Mouse (Mus musculus) bone marrow macrophage, adult 2 months (primary cell): ENCODE data around the gene Shc2. TPM values are rescaled to one million over a fixed set of nuclear protein-coding genes. Genes with fewer than 3 reads are reported as not detected.
A peak's percentile ranks its signal among the peaks of the same experiment; 100 is the strongest.

ENCODE experiments used
- H3K27ac ChIP-seq: 2 replicates; pipeline ENCODE4 v1.5.1; 2012; ENCODE audit warnings: low read depth, low read length; ENCODE audit not compliant: insufficient read depth
- H3K4me1 ChIP-seq: 2 replicates; pipeline ENCODE4 v1.6.1; 2012; ENCODE audit warnings: low read length; ENCODE audit not compliant: control insufficient read depth, insufficient read depth
- H3K4me3 ChIP-seq: 2 replicates; pipeline ENCODE4 v1.5.1; 2012; ENCODE audit warnings: mild to moderate bottlenecking, low read length, moderate library complexity; ENCODE audit not compliant: insufficient read depth
- CTCF ChIP-seq: IDR thresholded peaks from 2 replicates; pipeline ENCODE4 v1.5.1; 2012; ENCODE audit warnings: low read depth, mild to moderate bottlenecking, low read length, moderate library complexity
- POLR2A ChIP-seq: IDR thresholded peaks from 2 replicates; pipeline ENCODE4 v1.6.1; 2012; ENCODE audit warnings: mild to moderate bottlenecking, low read depth, low read length, borderline replicate concordance
- polyA plus RNA-seq: library from polyadenylated mRNA; stranded (reverse); fragments of >200 nt; gene quantifications from 2 replicates; pipeline ENCODE4 v1.2.4, GENCODE M21; 2012; ENCODE audit not compliant: missing spikeins, insufficient read depth, insufficient read length

The Shc2 gene
- polyA plus RNA-seq, 1 experiment: 0.71 TPM

GRCm38 (mm10) chr10:79668771-79669575 lies 31.3 kb upstream of the Shc2 start, which contains the start of gene Tpgs1:
Tpgs1 (plus strand) TSS chr10:79669369.
- Histone ChIP-seq H3K4me3 (peak within 1 kb of the TSS; percentile 80), H3K27ac (peak within 1 kb of the TSS; percentile 58), H3K4me1 (peaks cover 18% of the 10 kb centered on the region)
- TF ChIP-seq CTCF (peak; percentile 75), POLR2A (no peak)

DNA sequence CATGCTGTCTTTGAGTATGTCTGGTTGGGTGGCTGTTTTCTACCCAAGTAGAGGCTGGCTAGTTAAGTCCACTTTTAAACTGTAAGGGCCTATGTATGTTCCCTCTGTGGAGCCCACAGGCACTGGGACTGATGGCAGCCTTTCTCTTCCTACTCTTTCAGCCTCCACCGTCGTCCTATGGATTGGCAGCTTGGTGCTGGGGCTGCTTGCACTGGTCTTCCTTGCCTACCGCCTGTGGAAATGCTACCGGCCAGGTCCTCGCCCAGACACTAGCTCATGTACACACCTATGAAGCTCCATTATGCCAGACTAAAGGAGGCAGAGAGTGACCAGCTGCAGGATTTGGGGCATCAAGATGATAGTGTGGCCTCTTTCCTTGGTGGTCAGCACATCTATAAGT lies 30.4 kb upstream of the Shc2 start:
- Histone ChIP-seq H3K4me3 (no peak overlapping the region), H3K4me1 (peaks cover 18% of the 10 kb centered on the region), H3K27ac (no peak overlapping the region)
- TF ChIP-seq CTCF (no peak), POLR2A (no peak)

- no peak for TF ChIP-seq POLR2A
- no peak for TF ChIP-seq CTCF
- Histone ChIP-seq H3K4me1 (peaks cover 18% of the 10 kb centered on the region), H3K27ac (no peak overlapping the region), H3K4me3 (no peak overlapping the region)
Observed at GRCm38 (mm10) chr10:79666493-79666892, 28.8 kb upstream of the Shc2 start.

DNA sequence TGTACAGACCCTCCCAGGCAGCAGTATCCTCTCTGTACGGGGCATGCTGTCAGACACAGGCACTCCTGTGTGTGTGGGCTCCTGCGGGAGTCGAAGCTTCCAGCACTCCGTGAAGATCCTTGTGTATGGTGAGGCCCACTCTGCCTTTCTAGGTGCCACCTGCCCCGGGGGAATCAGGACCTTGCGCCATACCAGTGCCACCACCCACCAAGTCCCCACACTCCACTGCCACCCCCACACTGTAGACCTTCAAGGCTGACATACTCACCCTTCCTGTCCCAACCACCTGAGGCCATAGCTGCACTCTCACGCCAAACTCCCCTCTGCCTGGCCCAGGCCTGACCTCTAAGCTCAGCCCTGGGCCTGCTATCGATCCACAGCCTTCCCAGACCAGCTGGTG lies 27.3 kb upstream of the Shc2 start:
- H3K4me3 ChIP-seq: no peak overlapping the region
- H3K4me1 ChIP-seq: peaks cover 8% of the 10 kb centered on the region
- no peak for TF ChIP-seq POLR2A
- no peak for TF ChIP-seq CTCF
- no peak overlapping the region for H3K27ac ChIP-seq

DNA sequence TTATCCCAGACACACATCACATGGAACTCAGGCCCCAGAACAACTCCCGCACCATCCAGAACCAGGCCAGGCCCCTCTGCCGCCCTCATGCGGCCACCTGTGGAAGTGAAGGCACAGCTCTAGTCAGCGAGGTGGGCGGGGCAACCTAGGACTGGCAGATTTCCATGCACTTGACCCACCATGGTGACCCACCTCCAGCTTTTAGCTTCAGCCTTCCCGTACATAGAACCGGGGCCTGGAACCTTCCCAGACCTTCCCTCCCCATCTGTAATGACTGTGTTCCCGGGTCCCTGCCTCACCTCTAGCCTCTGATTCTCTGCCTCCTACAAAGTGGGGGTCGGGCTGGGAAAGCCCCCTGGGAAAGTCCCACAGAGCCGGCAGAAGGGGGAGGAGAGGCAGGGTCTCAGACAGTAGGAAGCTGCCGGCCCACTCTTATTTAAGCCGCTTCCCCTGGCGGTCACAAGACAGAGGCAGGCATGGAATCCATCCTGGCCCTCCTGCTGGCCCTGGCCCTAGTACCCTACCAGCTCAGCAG lies 26.5 kb upstream of the Shc2 start, which contains the start of gene Madcam1:
Gene Madcam1, plus strand, starts transcription at position 429 of the 535 bp plus-strand sequence.
- Histone ChIP-seq H3K27ac (no peak within 1 kb of the TSS), H3K4me3 (no peak within 1 kb of the TSS), H3K4me1 (peaks cover 8% of the 10 kb centered on the region)
- TF ChIP-seq CTCF (peak; percentile 66), POLR2A (no peak)

GRCm38 (mm10) chr10:79661861-79662260 lies 24.1 kb upstream of the Shc2 start:
- H3K4me3 ChIP-seq: no peak overlapping the region
- peaks cover 12% of the 10 kb centered on the region for H3K4me1 ChIP-seq
- H3K27ac ChIP-seq: no peak overlapping the region
- TF ChIP-seq POLR2A: no peak
- TF ChIP-seq CTCF: no peak

DNA sequence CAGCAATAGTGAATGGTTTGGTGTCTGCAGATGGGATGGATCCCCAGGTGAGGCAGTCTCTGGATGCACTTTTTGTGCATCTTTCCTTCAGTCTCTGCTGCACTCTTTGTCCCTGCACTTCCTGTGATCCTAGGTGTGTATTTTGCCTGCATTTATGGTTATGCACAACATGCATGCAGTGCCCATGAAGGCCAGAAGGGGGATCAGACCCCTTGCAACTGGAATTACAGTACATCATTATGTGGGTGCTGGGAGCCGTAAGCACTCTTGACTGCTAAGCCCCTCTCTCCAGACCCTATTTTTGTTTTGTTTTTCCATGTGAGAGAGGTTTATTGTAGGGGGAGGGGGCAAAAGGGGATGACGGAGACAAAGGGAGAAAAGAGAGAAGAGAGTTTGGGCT lies 22.6 kb upstream of the Shc2 start:
- no peak overlapping the region for H3K4me3 ChIP-seq
- TF ChIP-seq CTCF (no peak), POLR2A (no peak)
- H3K4me1 ChIP-seq: 0 out of 2 replicates have a peak, but pooled peaks cover 4% of the 10 kb centered on the region
- no peak overlapping the region for H3K27ac ChIP-seq

DNA sequence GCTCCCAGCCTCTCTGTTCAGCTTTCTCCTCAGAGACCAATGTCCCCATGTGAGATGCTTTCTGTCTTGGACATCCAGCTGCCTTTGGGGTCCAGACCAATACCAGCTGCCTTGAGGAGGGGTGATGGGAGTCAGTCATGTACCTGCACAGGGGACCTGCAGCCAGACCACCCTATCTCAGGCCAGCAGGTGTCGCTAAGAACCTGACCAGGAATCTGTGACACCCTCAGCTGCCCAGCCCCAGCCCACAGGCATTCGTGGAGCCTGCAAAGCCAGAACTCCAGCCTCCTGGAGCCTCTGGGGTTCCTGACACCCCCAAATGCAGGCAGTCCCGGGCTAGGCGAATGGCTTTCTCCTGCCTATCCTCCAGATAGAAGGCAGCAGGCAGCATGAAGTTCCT lies 21.1 kb upstream of the Shc2 start:
- Histone ChIP-seq H3K4me3 (no peak overlapping the region), H3K4me1 (0 out of 2 replicates have a peak, but pooled peaks cover 4% of the 10 kb centered on the region), H3K27ac (no peak overlapping the region)
- TF ChIP-seq POLR2A (no peak), CTCF (no peak)

- no peak overlapping the region for H3K27ac ChIP-seq
- H3K4me3 ChIP-seq: no peak overlapping the region
- TF ChIP-seq CTCF (no peak), POLR2A (no peak)
- 0 out of 2 replicates have a peak, but pooled peaks cover 4% of the 10 kb centered on the region for H3K4me1 ChIP-seq
Observed at GRCm38 (mm10) chr10:79654946-79655395, 17.3 kb upstream of the Shc2 start.

GRCm38 (mm10) chr10:79652789-79653188 lies 15.1 kb upstream of the Shc2 start:
- TF ChIP-seq CTCF (no peak), POLR2A (no peak)

More at GRCm38 (mm10) chr10:79652789-79653188, 15.1 kb upstream of the Shc2 start:
- Histone ChIP-seq H3K4me3 (no peak overlapping the region), H3K27ac (no peak overlapping the region), H3K4me1 (0 out of 2 replicates have a peak, but pooled peaks cover under 1% of the 10 kb centered on the region)
